Mouse (Mus musculus) limb, embryonic 15.5 days (tissue): ENCODE results near the gene Wbp11. TPM values are rescaled to one million over a fixed set of nuclear protein-coding genes. Genes with fewer than 3 reads are reported as not detected.

Source experiments
- ATAC-seq: fragments of 200-750 bp; cut with Nextera tagmentation; 2 replicates; pipeline ENCODE4 v1.8.0; 2017; ENCODE audit warnings: low read depth, moderate TSS enrichment; ENCODE audit not compliant: insufficient number of reproducible peaks, low FRiP score, low TSS enrichment
- H3K27ac ChIP-seq: fragments of 300-500 bp; sonication (generic); 2 replicates; pipeline ENCODE4 v1.5.1; 2015; ENCODE audit warnings: moderate library complexity, mild to moderate bottlenecking, inconsistent platforms
- H3K27me3 ChIP-seq: fragments of 300-500 bp; sonication (generic); 2 replicates; pipeline ENCODE4 v1.6.1; 2015; ENCODE audit warnings: inconsistent platforms
- H3K36me3 ChIP-seq: fragments of 300-500 bp; sonication (generic); 2 replicates; pipeline ENCODE4 v1.6.1; 2015; ENCODE audit warnings: inconsistent platforms
- H3K4me1 ChIP-seq: fragments of 300-500 bp; sonication (generic); 2 replicates; pipeline ENCODE4 v1.6.1; 2015; ENCODE audit warnings: inconsistent platforms
- H3K4me2 ChIP-seq: fragments of 300-500 bp; sonication (generic); 2 replicates; pipeline ENCODE4 v1.6.1; 2015; ENCODE audit warnings: mild to moderate bottlenecking, inconsistent platforms
- H3K4me3 ChIP-seq: fragments of 300-500 bp; sonication (generic); 2 replicates; pipeline ENCODE4 v1.5.1; 2015; ENCODE audit warnings: mild to moderate bottlenecking, inconsistent platforms
- H3K9ac ChIP-seq: fragments of 300-500 bp; sonication (generic); 2 replicates; pipeline ENCODE4 v1.6.1; 2015; ENCODE audit warnings: inconsistent platforms
- H3K9me3 ChIP-seq: fragments of 300-500 bp; sonication (generic); 2 replicates; pipeline ENCODE4 v1.6.1; 2016; ENCODE audit warnings: inconsistent platforms
- WGBS: fragments of 180-500 bp; shearing (Covaris S2); methylation state at CpG from one replicate; pipeline ENCODE4 v1.1.7; 2015; 5-methylcytosine and 5-hydroxymethylcytosine counted together
- polyA plus RNA-seq: library from polyadenylated mRNA; unstranded; fragments of >200 nt; fragmentation: Nextera tagmentation; extraction: Ambion mirVana; gene quantifications from 2 replicates; pipeline ENCODE4 v1.2.1, GENCODE M21; 2015

Gene Wbp11
- 90.4 and 90.9 TPM in 2 replicates for polyA plus RNA-seq

DNA sequence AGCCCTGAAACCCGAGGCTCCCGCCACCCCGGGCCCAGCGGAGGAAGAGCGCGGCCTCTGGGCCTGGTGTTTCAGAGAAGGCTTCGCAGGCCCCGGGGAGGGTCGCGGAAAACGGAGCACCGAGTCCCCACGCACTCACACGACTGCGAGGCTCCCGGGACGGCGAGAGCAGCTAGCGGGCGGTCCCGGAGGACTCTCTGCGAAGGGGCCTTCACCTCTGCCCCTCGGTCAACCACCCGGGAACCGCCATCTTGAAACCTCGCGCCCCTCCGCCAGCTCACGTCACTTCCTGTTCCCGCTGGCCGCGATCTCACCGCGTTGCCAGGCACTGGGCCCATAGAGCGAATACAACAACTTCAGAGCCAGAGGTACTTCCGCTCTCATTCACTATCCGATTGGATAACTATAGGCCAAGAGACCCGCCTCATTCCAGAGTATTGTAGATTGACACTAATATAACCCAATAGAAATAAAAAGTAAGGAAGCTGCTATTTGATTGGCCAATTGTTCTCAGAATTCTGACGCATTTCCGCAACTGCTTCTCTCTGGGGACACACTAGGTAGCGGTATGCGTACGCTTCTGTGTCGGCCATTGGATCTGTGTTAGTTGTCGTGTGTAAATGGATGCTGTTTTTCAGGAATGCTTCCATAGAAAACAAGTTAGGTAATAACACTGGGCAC is at the start of gene Wbp11:
Gene Wbp11 (minus strand): TSS at position 353 of the 681 bp plus-strand sequence.
- H3K27me3 ChIP-seq, result no peaks in the 10 kb centered on the region
- H3K4me2 ChIP-seq, result peak within 1 kb of the TSS; percentile 56
- H3K9ac ChIP-seq, result peak within 1 kb of the TSS; percentile 90
- peaks cover 7% of the 10 kb centered on the region for H3K4me1 ChIP-seq
- under 1% methylated on average over 45 of the region's 45 CpGs for WGBS
- peak within 1 kb of the TSS; percentile 84 for H3K4me3 ChIP-seq
- peak; percentile 100 for ATAC-seq
- H3K36me3 ChIP-seq, result peaks cover 20% of the 10 kb centered on the region
- no peaks in the 10 kb centered on the region for H3K9me3 ChIP-seq
- peak within 1 kb of the TSS; percentile 86 for H3K27ac ChIP-seq

DNA sequence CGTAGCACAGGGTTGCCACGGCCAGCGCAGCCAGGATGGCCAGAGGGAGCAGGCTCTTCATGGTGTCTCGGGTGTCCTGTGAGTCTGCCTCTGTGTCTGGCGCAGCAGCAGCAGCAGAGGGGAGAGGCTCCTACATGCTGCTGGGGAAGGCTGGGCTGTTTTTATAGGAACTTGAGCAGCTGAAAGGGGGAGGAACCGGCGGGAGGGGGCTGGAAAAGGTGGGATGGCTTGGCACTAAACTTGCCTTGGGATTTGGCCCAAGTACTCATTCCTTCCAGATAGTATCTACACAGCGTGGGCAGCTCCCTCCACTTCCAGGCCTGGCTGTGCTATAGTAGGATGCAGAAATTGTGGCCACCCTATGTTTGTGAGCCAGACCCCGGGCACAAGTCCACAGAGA is 47.6 kb upstream of the Wbp11 start, which contains the start of gene Mgp:
Gene Mgp (minus strand): TSS at position 154 of the 400 bp plus-strand sequence.
- peak; percentile 89 for ATAC-seq
- WGBS, result 13% methylated on average over 9 of the region's 9 CpGs

DNA sequence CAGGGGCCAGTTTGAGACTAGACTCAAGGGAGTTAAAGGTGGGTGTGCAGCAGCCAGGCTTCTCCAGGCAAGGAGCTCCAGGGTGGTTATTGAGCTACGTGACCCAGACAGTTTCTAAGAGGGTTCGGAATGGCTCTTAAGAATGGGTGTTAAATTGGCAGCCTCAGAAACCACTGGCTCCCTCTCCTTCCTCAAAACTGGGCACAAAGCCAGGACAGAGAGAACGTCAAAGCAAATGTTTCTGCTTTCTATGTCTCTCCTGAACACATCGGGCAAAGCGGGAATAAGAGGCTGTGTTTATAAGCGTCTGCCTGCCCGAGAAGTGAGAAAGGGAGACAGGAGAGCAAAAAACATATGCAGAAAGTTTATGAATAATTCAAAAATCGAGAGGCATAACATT is 46.6 kb upstream of the Wbp11 start:
- H3K4me2 ChIP-seq, result peak overlapping the region; percentile 45
- no peaks in the 10 kb centered on the region for H3K27me3 ChIP-seq
- H3K9ac ChIP-seq, result 0 out of 2 replicates have a peak overlapping the region, but pooled peaks have one; percentile 18
- peak; percentile 36; the same call in 1 of the 2 replicates for ATAC-seq
- peaks cover 21% of the 10 kb centered on the region for H3K4me1 ChIP-seq
- H3K27ac ChIP-seq, result peak overlapping the region; percentile 71
- peaks cover 3% of the 10 kb centered on the region; the same call in 1 of the 2 replicates for H3K36me3 ChIP-seq
- 13% methylated on average over 8 of the region's 8 CpGs for WGBS
- H3K4me3 ChIP-seq, result peak overlapping the region; percentile 49
- no peaks in the 10 kb centered on the region for H3K9me3 ChIP-seq

More for the DNA sequence above, 47.6 kb upstream of the Wbp11 start, which contains the start of gene Mgp:
- H3K4me2 ChIP-seq, result peak within 1 kb of the TSS; percentile 54
- peaks cover 3% of the 10 kb centered on the region; the same call in 1 of the 2 replicates for H3K36me3 ChIP-seq
- H3K9ac ChIP-seq, result peak within 1 kb of the TSS; percentile 42; the same call in 1 of the 2 replicates
- H3K9me3 ChIP-seq, result no peaks in the 10 kb centered on the region
- H3K4me1 ChIP-seq, result peaks cover 21% of the 10 kb centered on the region
- peak within 1 kb of the TSS; percentile 88 for H3K27ac ChIP-seq
- H3K27me3 ChIP-seq, result no peaks in the 10 kb centered on the region
- H3K4me3 ChIP-seq, result peak within 1 kb of the TSS; percentile 49

DNA sequence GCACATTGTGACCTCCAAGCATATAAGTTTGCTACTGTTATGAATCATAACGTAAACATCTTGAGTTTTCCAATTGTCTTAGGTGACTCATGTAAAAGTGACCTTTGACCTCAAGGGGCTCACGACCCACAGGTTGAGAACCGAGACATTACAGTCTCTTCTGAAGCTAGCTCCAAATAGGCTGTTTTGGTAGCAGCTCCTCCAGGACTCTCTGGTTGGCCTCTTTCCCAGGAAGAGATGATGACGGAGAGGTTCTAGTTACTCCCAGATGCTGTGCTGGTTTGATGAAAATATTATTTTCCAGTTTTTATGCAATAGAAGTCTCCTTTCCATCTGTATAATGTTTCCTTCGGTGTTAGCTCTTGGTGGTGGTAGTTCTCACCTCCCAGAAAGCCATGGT is 40.9 kb upstream of the Wbp11 start:
- H3K4me2 ChIP-seq, result no peak overlapping the region
- H3K4me1 ChIP-seq, result peaks cover 22% of the 10 kb centered on the region
- no peaks in the 10 kb centered on the region for H3K27me3 ChIP-seq
- no peak overlapping the region for H3K4me3 ChIP-seq
- H3K9me3 ChIP-seq, result no peaks in the 10 kb centered on the region
- H3K9ac ChIP-seq, result no peak overlapping the region
- no peak for ATAC-seq
- 0 out of 2 replicates have a peak overlapping the region, but pooled peaks have one; percentile 38 for H3K27ac ChIP-seq
- 53% methylated on average over 5 of the region's 5 CpGs for WGBS
- peaks cover 3% of the 10 kb centered on the region; the same call in 1 of the 2 replicates for H3K36me3 ChIP-seq

DNA sequence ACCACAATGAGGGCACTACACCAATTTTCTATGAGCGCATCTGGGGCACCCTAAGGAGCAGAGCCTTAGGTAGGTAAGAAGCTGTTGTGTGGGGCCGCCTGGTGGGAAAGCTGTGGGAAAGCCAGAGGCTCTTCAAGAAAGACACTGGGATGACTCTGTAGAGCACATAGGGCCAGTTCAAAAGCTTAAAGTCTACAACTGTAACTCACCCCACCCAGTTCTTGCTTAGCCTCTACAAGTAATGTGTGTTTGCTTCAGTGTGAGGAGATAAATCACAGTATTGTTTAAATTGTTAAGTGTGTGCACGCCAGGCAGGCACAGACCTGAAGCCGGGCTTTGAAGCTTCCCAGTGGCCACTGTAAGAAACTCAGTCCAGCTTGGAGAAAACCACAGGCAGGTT is 38.1 kb upstream of the Wbp11 start:
- no peak for ATAC-seq
- 62% methylated on average over 4 of the region's 4 CpGs for WGBS
- no peak overlapping the region for H3K9ac ChIP-seq

DNA sequence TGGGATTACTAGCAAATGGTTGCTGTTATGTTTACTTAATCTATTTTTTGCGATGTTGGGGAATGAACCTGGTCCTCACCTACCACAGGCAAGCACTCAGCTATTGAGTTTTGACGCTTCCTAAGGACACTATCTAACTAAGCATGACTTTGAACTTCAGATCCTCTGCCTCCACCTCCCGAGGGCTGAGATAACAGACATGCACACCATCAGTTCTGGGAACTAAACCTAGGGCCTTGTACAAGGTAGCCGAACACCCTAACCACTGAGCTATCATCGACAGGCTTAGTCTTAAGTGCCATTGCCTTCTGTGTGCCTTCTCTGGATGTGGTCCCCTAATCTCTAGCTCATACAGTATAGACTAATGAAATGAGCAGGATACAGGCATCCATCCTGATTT is 37.3 kb upstream of the Wbp11 start:
- no peak overlapping the region for H3K9ac ChIP-seq
- H3K4me2 ChIP-seq, result no peak overlapping the region
- H3K4me1 ChIP-seq, result peaks cover 18% of the 10 kb centered on the region
- ATAC-seq, result no peak
- no peak overlapping the region for H3K27ac ChIP-seq
- H3K36me3 ChIP-seq, result no peaks in the 10 kb centered on the region
- H3K4me3 ChIP-seq, result no peak overlapping the region
- 93% methylated on average over 5 of the region's 5 CpGs for WGBS
- no peaks in the 10 kb centered on the region for H3K9me3 ChIP-seq
- H3K27me3 ChIP-seq, result no peaks in the 10 kb centered on the region

More for the DNA sequence above, 38.1 kb upstream of the Wbp11 start:
- Histone ChIP-seq H3K27ac (0 out of 2 replicates have a peak overlapping the region, but pooled peaks have one; percentile 22), H3K27me3 (no peaks in the 10 kb centered on the region), H3K4me3 (no peak overlapping the region), H3K4me1 (peaks cover 18% of the 10 kb centered on the region), H3K9me3 (no peaks in the 10 kb centered on the region), H3K36me3 (no peaks in the 10 kb centered on the region), H3K4me2 (no peak overlapping the region)

DNA sequence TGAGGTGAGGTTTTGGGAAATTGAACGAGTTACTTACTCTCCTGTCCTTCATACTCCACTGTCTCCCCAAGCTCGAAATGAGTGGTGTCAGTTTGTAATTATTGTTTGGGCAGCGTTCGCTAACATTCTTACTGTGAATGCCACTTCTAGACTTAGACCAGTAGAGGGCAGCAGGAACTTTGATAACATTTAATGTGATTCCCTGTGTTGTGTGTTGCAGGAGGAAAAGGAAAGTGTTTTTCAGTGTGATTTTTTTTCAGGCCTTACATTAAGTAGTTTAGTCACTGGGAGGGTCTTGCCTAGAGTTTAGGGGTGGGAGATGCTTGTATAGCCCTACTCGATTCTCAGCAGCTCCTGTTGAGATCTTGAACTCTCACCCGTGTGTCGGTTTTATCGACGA is 33.0 kb upstream of the Wbp11 start:
- Histone ChIP-seq H3K27me3 (no peaks in the 10 kb centered on the region), H3K4me3 (no peak overlapping the region), H3K27ac (0 out of 2 replicates have a peak overlapping the region, but pooled peaks have one; percentile 12), H3K9ac (no peak overlapping the region), H3K4me2 (no peak overlapping the region), H3K36me3 (no peaks in the 10 kb centered on the region), H3K9me3 (no peaks in the 10 kb centered on the region), H3K4me1 (peaks cover 15% of the 10 kb centered on the region)
- ATAC-seq, result no peak
- 37% methylated on average over 9 of the region's 9 CpGs for WGBS

DNA sequence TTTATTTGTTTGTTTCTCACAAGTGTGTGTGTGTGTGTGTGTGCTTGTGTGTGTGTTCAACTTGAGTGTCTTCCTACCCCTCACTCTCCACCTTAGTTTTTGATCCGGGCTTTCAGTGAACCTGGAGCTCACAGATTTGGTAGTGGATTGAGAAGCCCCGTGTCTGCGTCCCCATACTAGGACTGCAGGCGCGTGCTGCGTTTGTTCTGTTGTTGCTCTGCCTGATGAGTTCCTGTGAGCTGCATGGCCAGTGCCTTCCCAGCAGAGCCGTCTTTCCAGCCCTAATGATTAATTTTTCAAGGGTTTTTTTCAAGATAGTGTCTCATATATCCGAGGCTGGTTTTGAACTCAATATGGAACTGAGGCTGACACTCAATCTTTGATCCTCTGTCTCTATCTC is 30.4 kb upstream of the Wbp11 start:
- Histone ChIP-seq H3K36me3 (no peaks in the 10 kb centered on the region), H3K4me2 (no peak overlapping the region), H3K4me3 (no peak overlapping the region), H3K9me3 (no peaks in the 10 kb centered on the region), H3K9ac (no peak overlapping the region), H3K27ac (no peak overlapping the region), H3K4me1 (peaks cover 20% of the 10 kb centered on the region), H3K27me3 (no peaks in the 10 kb centered on the region)
- WGBS, result 61% methylated on average over 8 of the region's 8 CpGs
- no peak for ATAC-seq

DNA sequence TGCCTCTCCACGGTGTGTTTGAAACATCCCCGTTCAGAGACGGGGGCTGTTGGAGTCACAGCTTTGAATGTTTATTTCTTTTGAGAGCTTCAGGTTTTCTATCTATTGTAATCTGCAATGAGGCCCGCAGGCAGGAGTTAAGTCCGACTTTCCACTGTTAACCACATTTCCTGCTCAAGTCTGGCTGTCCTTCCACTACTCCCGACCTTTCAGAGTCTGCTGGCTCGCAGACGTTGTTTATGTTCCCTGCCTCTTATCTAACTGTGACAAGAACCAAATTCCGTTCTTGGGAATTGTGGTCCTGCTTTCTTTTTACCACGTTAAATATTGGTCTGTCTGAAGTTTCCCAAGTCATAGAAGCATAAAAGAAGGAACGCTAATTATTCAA is 29.8 kb upstream of the Wbp11 start:
- H3K36me3 ChIP-seq, result no peaks in the 10 kb centered on the region
- no peaks in the 10 kb centered on the region for H3K9me3 ChIP-seq
- H3K9ac ChIP-seq, result no peak overlapping the region
- no peak overlapping the region for H3K27ac ChIP-seq
- ATAC-seq, result no peak
- H3K4me2 ChIP-seq, result peak overlapping the region; percentile 15
- H3K27me3 ChIP-seq, result no peaks in the 10 kb centered on the region
- peaks cover 21% of the 10 kb centered on the region for H3K4me1 ChIP-seq
- peak overlapping the region; percentile 17; the same call in 1 of the 2 replicates for H3K4me3 ChIP-seq
- 16% methylated on average over 11 of the region's 11 CpGs for WGBS

DNA sequence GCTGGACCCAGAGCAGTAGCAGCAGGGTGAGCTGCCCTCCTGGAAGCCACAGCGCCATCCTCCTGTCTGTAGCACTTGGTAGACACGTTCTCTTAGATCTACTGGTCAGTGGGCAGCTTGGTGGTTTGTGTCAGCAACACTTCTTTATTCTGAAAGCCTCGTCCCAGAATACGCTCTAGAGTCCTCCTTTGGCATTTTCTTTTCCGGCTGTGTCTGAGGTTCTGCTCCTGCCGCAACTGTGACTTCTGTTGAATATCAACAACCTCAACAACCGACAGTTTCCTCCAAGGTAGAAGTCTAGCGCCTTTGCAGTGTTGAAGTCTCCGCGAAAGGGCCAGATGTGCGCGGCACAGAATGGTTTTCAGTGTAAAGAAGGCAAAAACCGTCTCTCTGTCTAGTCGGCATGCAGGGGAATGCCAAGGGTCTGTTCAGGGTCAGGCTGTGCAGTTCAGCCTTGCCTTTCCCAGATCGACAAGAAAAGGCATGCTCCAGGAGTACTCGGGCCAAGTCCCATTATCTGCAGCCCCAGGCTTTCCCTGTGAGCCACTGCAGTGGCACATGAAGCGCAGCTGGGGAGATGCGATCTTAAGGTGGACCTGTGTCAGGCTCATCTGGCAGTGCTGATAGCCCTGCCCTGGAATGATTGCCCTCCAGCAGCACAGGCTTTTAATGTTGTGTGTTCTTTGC is 29.3 kb upstream of the Wbp11 start, which contains the start of gene Art4:
Gene Art4 (minus strand): TSS at position 548 of the 687 bp plus-strand sequence.
- Histone ChIP-seq H3K9ac (no peak within 1 kb of the TSS), H3K27ac (0 out of 2 replicates have a peak within 1 kb of the TSS, but pooled peaks have one; percentile 12), H3K36me3 (no peaks in the 10 kb centered on the region), H3K27me3 (no peaks in the 10 kb centered on the region), H3K4me1 (peaks cover 26% of the 10 kb centered on the region), H3K9me3 (no peaks in the 10 kb centered on the region), H3K4me3 (peak within 1 kb of the TSS; percentile 17; the same call in 1 of the 2 replicates), H3K4me2 (peak within 1 kb of the TSS; percentile 15)
- ATAC-seq, result no peak
- 52% methylated on average over 18 of the region's 18 CpGs for WGBS

DNA sequence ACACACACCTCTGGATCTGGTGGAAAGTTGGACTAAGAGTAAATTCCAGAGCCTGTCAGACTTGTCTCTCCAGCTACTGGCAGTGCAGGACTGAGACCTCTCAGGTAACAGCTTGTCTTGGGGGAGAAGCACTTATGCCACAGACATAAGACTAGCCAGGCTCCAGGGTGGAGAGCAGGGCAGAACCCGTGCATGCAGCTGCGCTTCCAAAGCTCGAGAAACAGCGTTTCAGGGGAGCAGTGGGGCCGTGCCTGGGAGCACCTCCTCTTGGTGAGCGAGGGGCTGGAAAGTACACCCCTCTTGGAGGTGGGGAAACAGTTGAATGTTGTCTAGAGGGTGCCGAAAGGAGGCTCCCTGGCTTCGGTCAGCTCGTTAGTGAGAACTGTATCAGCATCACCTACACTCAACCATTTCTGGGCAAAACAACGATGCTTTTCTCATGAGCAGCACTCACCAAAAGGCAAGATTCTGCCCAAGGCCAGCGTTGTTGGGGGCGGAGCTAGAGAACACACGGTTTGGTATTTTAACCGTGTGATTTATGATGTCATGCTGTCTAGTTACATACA is 28.1 kb upstream of the Wbp11 start:
- H3K36me3 ChIP-seq, result no peaks in the 10 kb centered on the region
- peak; percentile 44; the same call in 1 of the 2 replicates for ATAC-seq
- peak overlapping the region; percentile 85 for H3K27ac ChIP-seq
- H3K4me3 ChIP-seq, result peak overlapping the region; percentile 16
- H3K9me3 ChIP-seq, result no peaks in the 10 kb centered on the region
- H3K9ac ChIP-seq, result no peak overlapping the region
- H3K4me1 ChIP-seq, result peaks cover 27% of the 10 kb centered on the region
- no peak overlapping the region for H3K4me2 ChIP-seq
- H3K27me3 ChIP-seq, result no peaks in the 10 kb centered on the region
- WGBS, result 29% methylated on average over 14 of the region's 14 CpGs
